Mouse (Mus musculus): Measurements from ENCODE around the gene Tmem181a.
"Not testable (repeated sequence)": the region's sequence is repeated elsewhere in the genome, so short reads cannot be mapped to it uniquely, and the experiment has no call there.

Tmem181a gene

GRCm38 (mm10) chr17:6305656-6306270 is 49.1 kb downstream of the Tmem181a start:
- not testable (repeated sequence) for DNase-seq (ENCODE audit: low spot score)

GRCm38 (mm10) chr17:6306503-6306902 is 49.8 kb downstream of the Tmem181a start:
- not testable (repeated sequence) for DNase-seq (ENCODE audit: low spot score)

- not testable (repeated sequence) for DNase-seq (ENCODE audit: low spot score)
Observed at GRCm38 (mm10) chr17:6311716-6312115, 55.1 kb downstream of the Tmem181a start.

DNA sequence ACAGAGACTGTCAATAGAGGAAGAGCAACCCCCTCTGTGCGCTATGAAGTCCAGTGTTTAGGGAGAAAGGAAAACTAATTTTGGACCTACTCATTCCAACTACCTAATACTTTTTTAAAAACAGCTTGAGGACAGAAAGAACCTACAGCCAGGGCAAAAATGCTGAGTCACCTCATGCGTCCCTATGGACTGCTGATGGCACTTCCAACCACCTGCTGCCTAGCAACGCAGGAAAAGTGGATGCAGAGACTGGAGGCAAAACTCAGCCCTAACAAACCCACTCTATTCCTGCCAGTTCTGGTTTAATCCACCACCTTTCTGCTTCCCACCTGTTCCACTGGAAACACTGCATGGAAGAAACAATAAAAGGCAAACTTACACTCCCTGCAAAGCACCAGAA is 56.1 kb downstream of the Tmem181a start:
- DNase-seq (ENCODE audit: low spot score): not testable (repeated sequence)

GRCm38 (mm10) chr17:6314493-6314892 is 57.8 kb downstream of the Tmem181a start:
- not testable (repeated sequence) for DNase-seq (ENCODE audit: low spot score)

DNA sequence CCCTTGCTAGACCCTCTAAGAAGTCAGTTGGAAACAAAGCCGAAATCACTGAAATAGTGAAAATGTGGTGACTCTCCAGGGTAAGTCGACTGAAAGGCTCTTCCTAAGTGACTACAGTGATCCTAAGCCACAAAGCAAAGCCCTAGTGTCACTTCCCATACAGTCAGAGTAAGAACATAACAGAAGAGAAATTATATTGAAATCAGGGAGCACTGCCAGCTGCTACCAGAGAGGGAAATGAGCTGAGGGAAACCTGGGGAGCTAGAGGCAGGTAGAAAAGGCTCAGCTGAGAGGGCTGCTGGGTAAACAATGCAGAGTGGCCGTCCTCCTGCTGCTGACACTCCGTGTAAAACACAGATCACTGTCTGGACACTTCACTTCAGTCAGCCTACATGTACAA is 59.0 kb downstream of the Tmem181a start:
- DNase-seq (ENCODE audit: low spot score): not testable (repeated sequence)

DNA sequence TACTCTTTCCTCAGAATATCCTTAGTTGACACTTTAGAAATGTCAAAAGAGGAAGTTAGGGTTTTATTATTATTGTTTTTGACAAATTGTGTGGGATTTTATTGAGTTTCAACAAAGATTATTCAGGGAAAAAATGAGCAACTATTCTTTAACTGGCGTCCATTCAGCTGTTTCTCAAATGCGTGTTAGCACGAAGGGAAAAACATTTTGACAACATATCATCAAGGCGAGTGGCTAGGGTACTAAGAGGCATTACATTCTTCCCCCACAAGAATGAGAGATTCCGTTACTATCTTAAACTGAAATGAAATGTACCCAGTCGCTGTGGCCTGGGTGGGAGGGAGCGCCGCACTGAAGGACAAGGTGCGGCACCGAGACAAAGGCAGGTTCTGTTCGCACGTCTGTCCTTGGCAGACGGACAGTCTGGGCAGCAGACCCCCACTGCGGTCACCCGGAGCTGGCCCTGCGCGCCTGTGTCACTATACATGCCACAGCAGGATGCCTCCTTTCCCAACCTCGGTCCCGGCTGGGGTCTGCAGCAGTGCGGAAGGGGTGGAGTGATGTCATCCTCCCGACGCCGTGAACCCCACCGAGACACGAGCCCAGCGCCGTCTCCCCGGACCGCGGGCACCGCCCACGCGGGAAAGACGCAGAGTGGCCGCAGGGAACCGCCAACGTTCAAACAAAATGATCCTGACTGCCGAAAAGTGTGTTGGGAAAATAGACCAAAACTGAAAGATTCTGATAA is 59.9 kb downstream of the Tmem181a start:
- peak; percentile 59 for DNase-seq (ENCODE audit: low spot score)

- DNase-seq (ENCODE audit: low spot score): peak; percentile 99
Observed at GRCm38 (mm10) chr17:6317339-6317985, 60.8 kb downstream of the Tmem181a start, which contains the start of gene Dynlt1a. TSS of gene Dynlt1a (minus strand) at chr17:6317500.

- DNase-seq (ENCODE audit: low spot score): not testable (repeated sequence)
Observed at GRCm38 (mm10) chr17:6321081-6321777, 64.6 kb downstream of the Tmem181a start.

DNA sequence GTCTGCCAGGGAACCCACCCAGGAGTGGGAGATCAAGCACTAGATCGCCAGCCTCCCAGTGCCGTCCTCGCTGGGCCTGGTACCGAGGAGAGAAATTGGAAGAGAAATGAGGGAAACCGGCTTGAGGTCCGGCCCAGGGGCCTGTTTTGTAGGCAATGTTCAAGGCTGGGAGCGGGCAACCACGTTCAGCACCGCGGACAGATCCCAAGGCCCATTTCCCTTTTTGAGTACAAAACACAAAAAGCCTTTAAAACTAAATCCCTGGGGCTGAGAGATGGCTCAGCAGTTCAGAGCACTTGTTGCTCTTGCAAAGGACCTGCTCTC is 65.1 kb downstream of the Tmem181a start:
- DNase-seq (ENCODE audit: low spot score): not testable (repeated sequence)

DNA sequence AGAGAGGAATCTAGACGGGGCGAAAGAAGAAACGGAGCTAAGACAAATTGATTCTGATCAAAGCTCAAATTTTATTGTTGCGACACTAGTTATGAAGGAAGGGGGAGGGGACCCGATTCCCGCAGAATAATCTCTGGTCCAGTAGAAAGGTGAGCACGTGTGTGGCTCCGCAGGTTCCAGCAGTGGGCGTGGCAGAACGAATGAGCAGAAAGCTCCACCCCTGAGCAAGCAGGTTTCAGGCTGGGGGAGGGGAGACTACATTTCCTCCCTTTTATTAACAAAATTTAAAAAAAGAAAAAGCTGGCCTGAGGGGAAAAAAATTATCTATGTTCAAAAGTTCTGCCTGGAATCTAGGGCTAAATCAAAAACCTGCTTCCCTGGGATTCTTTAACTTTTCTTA is 68.4 kb downstream of the Tmem181a start:
- not testable (repeated sequence) for DNase-seq (ENCODE audit: low spot score)

GRCm38 (mm10) chr17:6325543-6325942 is 68.9 kb downstream of the Tmem181a start:
- not testable (repeated sequence) for DNase-seq (ENCODE audit: low spot score)

GRCm38 (mm10) chr17:6327554-6327953 is 70.9 kb downstream of the Tmem181a start:
- not testable (repeated sequence) for DNase-seq (ENCODE audit: low spot score)

- not testable (repeated sequence) for DNase-seq (ENCODE audit: low spot score)
Observed at GRCm38 (mm10) chr17:6328997-6329396, 72.3 kb downstream of the Tmem181a start.

DNA sequence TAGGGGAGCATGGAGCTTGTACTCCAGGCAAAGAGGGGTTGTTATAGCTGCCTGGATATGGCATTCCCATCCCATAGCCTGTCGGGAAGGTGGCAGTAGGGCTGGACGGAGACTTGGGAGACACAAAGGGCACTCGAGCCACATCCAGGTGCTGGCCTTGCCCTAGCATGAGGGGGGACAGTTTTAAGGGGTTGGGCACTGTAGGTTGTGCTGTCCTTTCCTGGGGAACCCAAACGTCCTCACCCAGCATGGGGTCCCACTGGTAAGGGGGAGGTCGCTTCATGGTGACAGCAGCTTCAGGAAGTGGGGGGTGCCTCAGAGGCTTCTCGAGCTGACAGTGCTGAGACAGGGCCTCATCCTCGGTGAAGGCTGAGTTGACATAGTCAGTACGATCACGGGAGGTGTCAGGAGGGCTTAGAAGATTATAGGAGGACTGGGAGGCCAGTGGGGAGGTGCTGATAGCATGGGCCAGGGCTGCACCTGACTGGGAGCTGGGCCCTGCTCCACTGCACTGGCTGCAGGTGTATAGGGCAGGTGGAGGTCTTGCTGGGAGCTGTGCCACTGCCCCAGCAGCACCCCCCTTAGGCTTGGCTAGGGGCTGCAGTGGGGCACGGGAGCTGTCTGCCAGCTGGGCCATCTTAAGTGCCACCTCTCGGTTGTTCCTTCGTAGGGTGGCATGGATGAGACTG is 86.1 kb downstream of the Tmem181a start:
- not testable (repeated sequence) for DNase-seq (ENCODE audit: low spot score)

DNA sequence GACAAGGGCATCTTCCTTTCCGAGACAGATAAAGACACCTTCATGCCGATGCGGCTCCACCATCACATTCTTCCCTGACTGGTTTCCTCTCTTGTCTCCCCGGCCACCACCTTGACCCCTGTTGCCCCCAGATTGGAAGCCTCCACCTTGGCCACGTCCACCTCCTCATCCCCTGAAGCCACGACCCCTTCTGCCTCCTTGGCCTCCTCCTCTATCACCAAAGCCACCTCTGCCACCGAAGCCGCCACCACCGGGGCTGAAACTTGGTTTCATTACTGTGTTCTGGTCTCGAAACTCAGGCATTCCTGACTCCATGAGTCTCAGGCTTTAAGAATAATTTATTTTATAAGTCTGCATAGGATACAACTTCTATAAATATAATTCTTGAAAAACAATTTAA is 98.6 kb downstream of the Tmem181a start:
- DNase-seq (ENCODE audit: low spot score): not testable (repeated sequence)
